In the genomic region with DNA sequence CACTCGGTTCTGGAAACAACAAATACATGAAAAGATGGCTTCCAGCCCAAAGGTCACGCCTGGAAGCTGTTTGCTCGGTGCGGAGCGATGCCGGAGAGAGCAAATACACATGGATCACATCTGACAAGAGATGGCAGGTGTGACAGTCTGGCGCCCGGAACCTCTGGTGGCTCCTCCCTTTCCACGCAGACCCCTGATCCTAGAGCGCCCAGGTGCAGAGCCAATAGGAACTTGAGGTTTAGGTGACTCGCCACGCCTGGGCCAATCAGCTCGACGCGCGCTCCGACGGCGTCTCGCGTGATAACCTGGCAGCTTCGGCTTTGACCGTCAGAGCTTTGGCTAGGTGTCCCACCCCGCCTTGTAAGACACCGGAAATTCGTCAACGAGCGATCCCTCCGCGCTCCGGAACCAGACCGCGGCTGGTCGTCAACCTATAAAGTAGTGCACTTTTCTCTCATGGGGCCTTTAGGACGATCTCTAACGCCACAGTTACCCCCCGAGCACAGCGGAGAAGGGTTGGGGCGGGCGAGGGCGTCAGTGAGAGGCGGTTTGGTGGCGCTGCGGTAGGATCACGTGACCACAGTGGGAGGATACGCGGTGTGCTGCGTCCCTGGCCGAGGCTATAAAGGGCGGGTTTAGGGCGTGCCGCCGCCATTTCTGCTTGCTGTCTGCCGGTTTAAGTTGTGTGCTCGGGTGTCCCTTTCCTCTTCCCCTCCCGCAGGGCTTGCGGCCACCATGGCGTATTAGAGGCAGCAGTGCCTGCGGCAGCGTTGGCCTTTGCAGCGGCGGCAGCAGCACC, we compare ENCODE assay signal across 8 mouse cellular contexts. TPM values are rescaled to one million over a fixed set of nuclear protein-coding genes. Genes with fewer than 3 reads are reported as not detected.
DNase-seq lines count a peak whose midpoint lies in the region; ATAC-seq and TF ChIP-seq lines count a peak whose summit lies in the region.

TSS of gene Atf4 (plus strand) at position 338 of the 799 bp plus-strand sequence.

- peaks cover 54% of the 10 kb centered on the region for H3K36me3 ChIP-seq in embryonic facial prominence, embryonic 13.5 days
- peaks cover 17% of the 10 kb centered on the region for H3K36me3 ChIP-seq in kidney, adult 2 months (ENCODE audit: control insufficient read depth, insufficient read depth, low read length)
- H3K36me3 ChIP-seq in limb, embryonic 12.5 days = peaks cover 53% of the 10 kb centered on the region
- H3K36me3 ChIP-seq in midbrain, embryonic 15.5 days (replicated peaks) = peaks cover 36% of the 10 kb centered on the region
- H3K36me3 ChIP-seq in spleen, adult 2 months (ENCODE audit: control insufficient read depth, insufficient read depth, low read length) = peaks cover 30% of the 10 kb centered on the region

- WGBS in embryonic facial prominence, embryonic 13.5 days = under 1% methylated on average over 62 of the region's 62 CpGs
- under 1% methylated on average over 62 of the region's 62 CpGs for WGBS in kidney, adult 2 months
- WGBS in limb, embryonic 12.5 days = under 1% methylated on average over 62 of the region's 62 CpGs
- under 1% methylated on average over 62 of the region's 62 CpGs for WGBS in midbrain, embryonic 15.5 days
- WGBS in spleen, adult 2 months = under 1% methylated on average over 62 of the region's 62 CpGs

- H3K27me3 ChIP-seq in embryonic facial prominence, embryonic 13.5 days = no peaks in the 10 kb centered on the region
- no peaks in the 10 kb centered on the region for H3K27me3 ChIP-seq in kidney, adult 2 months (replicated peaks; ENCODE audit: control insufficient read depth, insufficient read depth, low read length)
- no peaks in the 10 kb centered on the region for H3K27me3 ChIP-seq in limb, embryonic 12.5 days
- no peaks in the 10 kb centered on the region for H3K27me3 ChIP-seq in midbrain, embryonic 15.5 days (replicated peaks)
- H3K27me3 ChIP-seq in spleen, adult 2 months (ENCODE audit: control insufficient read depth, insufficient read depth, low read length) = no peaks in the 10 kb centered on the region

- peak; percentile 100 for TF ChIP-seq POLR2A in kidney, adult 2 months (IDR thresholded peaks at IDR 0.05; ENCODE audit: low read depth, low read length)
- TF ChIP-seq POLR2A in spleen, adult 2 months (IDR thresholded peaks at IDR 0.05; ENCODE audit: low read depth, low read length) = peak; percentile 99

- H3K4me1 ChIP-seq in embryonic facial prominence, embryonic 13.5 days = peaks cover 47% of the 10 kb centered on the region
- H3K4me1 ChIP-seq in kidney, adult 2 months (ENCODE audit: control insufficient read depth, insufficient read depth, low read length) = peaks cover 14% of the 10 kb centered on the region; the same call in 1 of the 2 replicates
- H3K4me1 ChIP-seq in limb, embryonic 12.5 days (replicated peaks) = peaks cover 54% of the 10 kb centered on the region
- peaks cover 38% of the 10 kb centered on the region for H3K4me1 ChIP-seq in midbrain, embryonic 15.5 days
- peaks cover 9% of the 10 kb centered on the region; the same call in 1 of the 2 replicates for H3K4me1 ChIP-seq in spleen, adult 2 months (ENCODE audit: control insufficient read depth, insufficient read depth, insufficient read length)

- peak within 1 kb of the TSS; percentile 98 for H3K27ac ChIP-seq in embryonic facial prominence, embryonic 13.5 days
- peak within 1 kb of the TSS; percentile 99 for H3K27ac ChIP-seq in kidney, adult 2 months (ENCODE audit: insufficient read depth, low read depth, low read length)
- H3K27ac ChIP-seq in limb, embryonic 12.5 days = peak within 1 kb of the TSS; percentile 98
- peak within 1 kb of the TSS; percentile 100 for H3K27ac ChIP-seq in midbrain, embryonic 15.5 days
- H3K27ac ChIP-seq in spleen, adult 2 months (ENCODE audit: insufficient read depth, low read length) = peak within 1 kb of the TSS; percentile 99

- peak within 1 kb of the TSS; percentile 95 for H3K4me2 ChIP-seq in embryonic facial prominence, embryonic 13.5 days
- peak within 1 kb of the TSS; percentile 83 for H3K4me2 ChIP-seq in limb, embryonic 12.5 days
- H3K4me2 ChIP-seq in midbrain, embryonic 15.5 days = peak within 1 kb of the TSS; percentile 94

- no peak for TF ChIP-seq CTCF in kidney, adult 2 months (conservative IDR thresholded peaks at IDR 0.05; ENCODE audit: insufficient read depth, insufficient read length, low read depth, low read length)
- no peak for TF ChIP-seq CTCF in spleen, adult 2 months (IDR thresholded peaks at IDR 0.05; ENCODE audit: extremely low read depth, insufficient read depth, insufficient read length, insufficient replicate concordance)

- DNase-seq in 3134 (ENCODE audit: extremely low read depth, insufficient read length, low spot score) = peak; percentile 100
- peak; percentile 97 for DNase-seq in adrenal gland, postnatal 36 days
- DNase-seq in heart, adult 18-20 months = peak; percentile 98 to 99
- DNase-seq in kidney, adult 2 months = peak; percentile 100
- peak; percentile 97 to 99 for DNase-seq in spleen, adult 2 months (ENCODE audit: low read depth in 1 of 2, low spot score in 2 of 2)

- H3K9me3 ChIP-seq in embryonic facial prominence, embryonic 13.5 days = no peaks in the 10 kb centered on the region
- H3K9me3 ChIP-seq in limb, embryonic 12.5 days = no peaks in the 10 kb centered on the region
- H3K9me3 ChIP-seq in midbrain, embryonic 15.5 days = no peaks in the 10 kb centered on the region

- ATAC-seq in embryonic facial prominence, embryonic 13.5 days (ENCODE audit: insufficient number of reproducible peaks, insufficient read depth, low FRiP score, low TSS enrichment, low read depth) = peak; percentile 94
- ATAC-seq in limb, embryonic 12.5 days (ENCODE audit: insufficient number of reproducible peaks, insufficient read depth, low FRiP score, low TSS enrichment, low read depth) = peak; percentile 95
- peak; percentile 97 for ATAC-seq in midbrain, embryonic 15.5 days (replicated peaks)

- H3K4me3 ChIP-seq in embryonic facial prominence, embryonic 13.5 days = peak within 1 kb of the TSS; percentile 100
- H3K4me3 ChIP-seq in kidney, adult 2 months (ENCODE audit: insufficient read depth, low read depth, low read length) = peak within 1 kb of the TSS; percentile 93
- H3K4me3 ChIP-seq in limb, embryonic 12.5 days (replicated peaks) = peak within 1 kb of the TSS; percentile 100
- H3K4me3 ChIP-seq in midbrain, embryonic 15.5 days = peak within 1 kb of the TSS; percentile 80
- H3K4me3 ChIP-seq in spleen, adult 2 months (ENCODE audit: extremely low read depth, insufficient read depth, insufficient read length) = peak within 1 kb of the TSS; percentile 89

- H3K9ac ChIP-seq in embryonic facial prominence, embryonic 13.5 days = peak within 1 kb of the TSS; percentile 100
- H3K9ac ChIP-seq in limb, embryonic 12.5 days (replicated peaks) = peak within 1 kb of the TSS; percentile 100
- peak within 1 kb of the TSS; percentile 96 for H3K9ac ChIP-seq in midbrain, embryonic 15.5 days

RNA-seq across cellular contexts. Expression of gene Atf4, which starts in this region (rescaled TPM):
- total RNA-seq in adrenal gland, postnatal 36 days (2021) = 100 to 1,000 TPM; 263 to 281 TPM
- polyA plus RNA-seq in embryonic facial prominence, embryonic 13.5 days (2015; fragmentation: Nextera tagmentation; extraction: Ambion mirVana) = 115 and 123 TPM in 2 replicates
- total RNA-seq in heart, adult 18-20 months (2021) = 10 to 100 TPM; 89.9 to 95.5 TPM
- polyA plus RNA-seq in kidney, adult 2 months (2012; rRNA removed) = 92.3 and 126 TPM in 2 replicates
- 112 TPM in 2 replicates for polyA plus RNA-seq in limb, embryonic 12.5 days (2016; fragmentation: Nextera tagmentation; extraction: Ambion mirVana)
- polyA plus RNA-seq in midbrain, embryonic 15.5 days (2015; fragmentation: Nextera tagmentation; extraction: Ambion mirVana) = 120 and 121 TPM in 2 replicates
- 101 and 146 TPM in 2 replicates for polyA plus RNA-seq in spleen, adult 2 months (2012; rRNA removed)

Comparison
In these comparisons a context has a peak if more than half of its experiments do, and no peak if none do; other contexts are left out.
1. Peak in every context shown above with its lines: DNase-seq, ATAC-seq, H3K4me3 ChIP-seq and H3K27ac ChIP-seq.